Mouse (Mus musculus): Measurements from ENCODE around the gene Zfp800. TPM values are rescaled to one million over a fixed set of nuclear protein-coding genes. Genes with fewer than 3 reads are reported as not detected.
A peak's percentile ranks its signal among the peaks of the same experiment; 100 is the strongest.

Gene Zfp800
- polyA plus RNA-seq, 1 experiment from 2014 or later, result 26.0 TPM

DNA sequence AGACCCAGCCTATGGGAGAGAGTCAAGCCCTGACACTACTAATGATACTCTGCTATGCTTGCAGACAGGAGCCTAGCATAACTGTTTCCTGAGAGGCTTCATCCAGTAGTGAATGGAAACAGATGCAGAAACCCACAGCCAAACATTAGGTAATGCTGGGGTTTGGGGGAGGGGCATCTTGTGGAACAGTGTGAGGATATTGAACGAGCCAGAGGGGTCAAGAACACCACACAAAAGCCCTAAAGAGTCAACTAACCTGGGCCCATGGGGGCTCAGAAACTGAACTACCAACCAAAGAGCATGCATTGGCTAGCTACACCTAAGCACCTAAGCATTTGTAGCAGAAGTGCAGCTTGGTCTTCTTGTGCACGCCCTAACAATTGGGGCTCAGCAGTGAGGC lies 13.4 kb upstream of the Zfp800 start:
- Histone ChIP-seq H3K27me3 (ENCODE audit: control insufficient read depth, insufficient read depth, low read length) (no peaks in the 10 kb centered on the region), H3K36me3 (ENCODE audit: control insufficient read depth, insufficient read depth, low read length) (no peaks in the 10 kb centered on the region), H3K4me3 (ENCODE audit: low read depth, low read length) (no peak overlapping the region), H3K4me2 (ENCODE audit: low read depth, low read length, severe bottlenecking) (no peak overlapping the region), H3K9ac (ENCODE audit: low read length) (no peak overlapping the region), H3K4me1 (replicated peaks; ENCODE audit: control insufficient read depth, insufficient read depth, low read length) (no peaks in the 10 kb centered on the region), H3K9me3 (ENCODE audit: control insufficient read depth, low read length) (no peaks in the 10 kb centered on the region), H3K27ac (ENCODE audit: low read depth, low read length) (no peak overlapping the region)
- 79% methylated on average over 2 of the region's 2 CpGs for WGBS
- DNase-seq (ENCODE audit: low spot score) (no peak), ATAC-seq (replicated peaks; ENCODE audit: low FRiP score) (no peak)

DNA sequence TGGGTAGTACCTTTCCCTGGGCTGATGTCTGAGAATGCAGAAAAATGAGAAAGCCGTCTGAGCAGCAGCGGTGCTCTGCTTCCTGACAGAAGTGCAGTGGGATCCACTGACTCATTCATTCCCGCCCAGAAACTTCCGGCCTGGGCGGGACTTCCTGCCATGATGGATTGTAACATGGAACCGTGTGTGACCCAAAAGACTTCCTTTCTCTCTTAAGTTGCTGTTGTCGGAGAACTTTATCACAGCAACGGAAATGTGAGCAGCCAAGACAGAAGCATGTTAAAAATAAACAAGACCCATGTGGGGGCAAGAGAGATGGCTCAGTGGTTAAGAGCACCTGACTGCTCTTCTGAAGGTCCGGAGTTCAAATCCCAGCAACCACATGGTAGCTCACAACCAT lies 12.2 kb upstream of the Zfp800 start:
- Histone ChIP-seq H3K36me3 (ENCODE audit: control insufficient read depth, insufficient read depth, low read length) (no peaks in the 10 kb centered on the region), H3K9me3 (ENCODE audit: control insufficient read depth, low read length) (no peaks in the 10 kb centered on the region), H3K4me1 (replicated peaks; ENCODE audit: control insufficient read depth, insufficient read depth, low read length) (no peaks in the 10 kb centered on the region), H3K4me2 (ENCODE audit: low read depth, low read length, severe bottlenecking) (no peak overlapping the region), H3K9ac (ENCODE audit: low read length) (no peak overlapping the region), H3K4me3 (ENCODE audit: low read depth, low read length) (no peak overlapping the region), H3K27me3 (ENCODE audit: control insufficient read depth, insufficient read depth, low read length) (no peaks in the 10 kb centered on the region), H3K27ac (ENCODE audit: low read depth, low read length) (no peak overlapping the region)
- WGBS, result 89% methylated on average over 9 of the region's 9 CpGs
- no peak for ATAC-seq (replicated peaks; ENCODE audit: low FRiP score)
- DNase-seq (ENCODE audit: low spot score), result no peak

DNA sequence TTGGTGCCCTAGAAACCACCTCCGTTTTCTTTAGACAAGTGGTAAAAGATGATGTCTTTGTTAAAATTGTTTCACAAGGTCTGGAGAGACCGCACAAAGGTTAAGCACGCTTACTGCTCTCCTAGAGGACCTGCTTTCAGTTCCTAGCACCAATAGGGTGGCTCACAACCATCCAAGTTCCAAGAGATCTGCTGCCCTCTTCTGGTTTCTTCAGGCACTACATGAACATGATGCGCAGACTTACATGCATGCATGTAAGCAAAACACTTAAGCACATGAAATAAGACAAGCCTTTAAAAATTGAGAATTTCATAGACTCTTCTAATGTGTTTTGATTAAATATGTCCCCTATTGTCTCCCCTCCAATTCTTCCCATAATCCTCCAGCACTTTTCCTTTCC lies 2.0 kb upstream of the Zfp800 start:
- peaks cover 4% of the 10 kb centered on the region; the same call in 1 of the 2 replicates for H3K4me1 ChIP-seq (replicated peaks; ENCODE audit: control insufficient read depth, insufficient read depth, low read length)
- DNase-seq (ENCODE audit: low spot score), result no peak
- H3K9me3 ChIP-seq (ENCODE audit: control insufficient read depth, low read length), result no peaks in the 10 kb centered on the region
- H3K27ac ChIP-seq (ENCODE audit: low read depth, low read length), result no peak overlapping the region
- ATAC-seq (replicated peaks; ENCODE audit: low FRiP score), result no peak
- WGBS, result 89% methylated on average over 4 of the region's 4 CpGs
- no peak overlapping the region for H3K4me3 ChIP-seq (ENCODE audit: low read depth, low read length)
- H3K4me2 ChIP-seq (ENCODE audit: low read depth, low read length, severe bottlenecking), result no peak overlapping the region
- H3K9ac ChIP-seq (ENCODE audit: low read length), result no peak overlapping the region
- no peaks in the 10 kb centered on the region for H3K36me3 ChIP-seq (ENCODE audit: control insufficient read depth, insufficient read depth, low read length)
- peaks cover 8% of the 10 kb centered on the region; the same call in 1 of the 2 replicates for H3K27me3 ChIP-seq (ENCODE audit: control insufficient read depth, insufficient read depth, low read length)

DNA sequence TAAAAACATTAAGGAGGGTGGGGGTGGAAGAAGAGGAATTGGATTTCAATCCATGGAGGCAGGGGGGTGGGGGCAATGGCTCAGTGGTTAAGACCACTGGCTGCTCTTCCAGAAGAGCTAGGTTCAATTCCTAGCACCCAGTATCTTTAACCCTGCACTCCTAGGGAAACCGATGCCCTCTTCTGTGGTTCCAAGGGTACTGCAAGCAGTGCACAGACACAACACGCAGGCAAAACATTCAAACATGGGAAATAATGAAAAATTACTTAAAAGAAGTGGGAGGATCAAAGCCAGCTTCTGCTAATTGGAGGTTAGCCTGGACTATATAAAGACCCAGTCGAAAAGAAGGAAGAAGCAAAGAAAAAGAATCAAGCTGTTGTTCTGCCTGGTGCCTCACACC lies 921 bp upstream of the Zfp800 start:
- Histone ChIP-seq H3K4me2 (ENCODE audit: low read depth, low read length, severe bottlenecking) (no peak overlapping the region), H3K36me3 (ENCODE audit: control insufficient read depth, insufficient read depth, low read length) (no peaks in the 10 kb centered on the region), H3K9me3 (ENCODE audit: control insufficient read depth, low read length) (no peaks in the 10 kb centered on the region), H3K4me1 (replicated peaks; ENCODE audit: control insufficient read depth, insufficient read depth, low read length) (peaks cover 4% of the 10 kb centered on the region; the same call in 1 of the 2 replicates), H3K4me3 (ENCODE audit: low read depth, low read length) (no peak overlapping the region), H3K27ac (ENCODE audit: low read depth, low read length) (no peak overlapping the region), H3K27me3 (ENCODE audit: control insufficient read depth, insufficient read depth, low read length) (peaks cover 18% of the 10 kb centered on the region), H3K9ac (ENCODE audit: low read length) (no peak overlapping the region)
- DNase-seq (ENCODE audit: low spot score) (no peak), ATAC-seq (replicated peaks; ENCODE audit: low FRiP score) (no peak)
- WGBS, result 88% methylated on average over 3 of the region's 3 CpGs

DNA sequence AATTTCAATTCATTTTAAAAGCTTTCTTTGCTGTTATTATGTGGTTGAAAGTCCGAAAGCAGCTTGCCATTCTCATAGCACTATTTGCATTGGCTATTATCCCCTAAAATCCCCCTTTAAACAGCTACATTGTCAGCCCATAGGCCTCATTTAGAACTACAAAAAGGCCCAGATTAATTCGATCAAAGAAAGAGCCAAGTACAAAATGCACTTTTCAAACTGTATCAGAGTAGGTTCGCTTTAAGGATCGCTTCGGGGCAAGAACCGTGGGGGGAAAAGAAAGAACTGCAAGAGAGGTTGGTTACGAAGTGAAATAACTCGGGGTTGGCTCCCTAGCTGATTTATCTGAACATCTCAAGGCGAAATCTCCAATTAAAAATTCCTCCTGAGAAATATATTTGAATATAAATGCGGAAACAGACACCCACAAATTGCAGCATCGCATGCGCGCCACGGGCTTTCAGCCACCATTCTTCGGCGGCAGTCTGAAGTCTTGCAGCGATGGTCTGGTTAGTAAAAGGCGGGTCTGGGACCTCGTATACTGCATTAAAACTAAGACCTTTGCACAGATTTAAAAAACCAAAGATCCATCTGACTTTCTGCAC lies 850 bp downstream of the Zfp800 start:
- Histone ChIP-seq H3K4me3 (ENCODE audit: low read depth, low read length) (peak overlapping the region; percentile 43), H3K36me3 (ENCODE audit: control insufficient read depth, insufficient read depth, low read length) (no peaks in the 10 kb centered on the region), H3K4me1 (replicated peaks; ENCODE audit: control insufficient read depth, insufficient read depth, low read length) (peaks cover 4% of the 10 kb centered on the region; the same call in 1 of the 2 replicates), H3K27ac (ENCODE audit: low read depth, low read length) (peak overlapping the region; percentile 81), H3K9me3 (ENCODE audit: control insufficient read depth, low read length) (no peaks in the 10 kb centered on the region), H3K4me2 (ENCODE audit: low read depth, low read length, severe bottlenecking) (peak overlapping the region; percentile 77), H3K9ac (ENCODE audit: low read length) (peak overlapping the region; percentile 70), H3K27me3 (ENCODE audit: control insufficient read depth, insufficient read depth, low read length) (peaks cover 19% of the 10 kb centered on the region)
- DNase-seq (ENCODE audit: low spot score) (peak; percentile 76), ATAC-seq (replicated peaks; ENCODE audit: low FRiP score) (peak; percentile 57)
- WGBS, result under 1% methylated on average over 19 of the region's 19 CpGs

DNA sequence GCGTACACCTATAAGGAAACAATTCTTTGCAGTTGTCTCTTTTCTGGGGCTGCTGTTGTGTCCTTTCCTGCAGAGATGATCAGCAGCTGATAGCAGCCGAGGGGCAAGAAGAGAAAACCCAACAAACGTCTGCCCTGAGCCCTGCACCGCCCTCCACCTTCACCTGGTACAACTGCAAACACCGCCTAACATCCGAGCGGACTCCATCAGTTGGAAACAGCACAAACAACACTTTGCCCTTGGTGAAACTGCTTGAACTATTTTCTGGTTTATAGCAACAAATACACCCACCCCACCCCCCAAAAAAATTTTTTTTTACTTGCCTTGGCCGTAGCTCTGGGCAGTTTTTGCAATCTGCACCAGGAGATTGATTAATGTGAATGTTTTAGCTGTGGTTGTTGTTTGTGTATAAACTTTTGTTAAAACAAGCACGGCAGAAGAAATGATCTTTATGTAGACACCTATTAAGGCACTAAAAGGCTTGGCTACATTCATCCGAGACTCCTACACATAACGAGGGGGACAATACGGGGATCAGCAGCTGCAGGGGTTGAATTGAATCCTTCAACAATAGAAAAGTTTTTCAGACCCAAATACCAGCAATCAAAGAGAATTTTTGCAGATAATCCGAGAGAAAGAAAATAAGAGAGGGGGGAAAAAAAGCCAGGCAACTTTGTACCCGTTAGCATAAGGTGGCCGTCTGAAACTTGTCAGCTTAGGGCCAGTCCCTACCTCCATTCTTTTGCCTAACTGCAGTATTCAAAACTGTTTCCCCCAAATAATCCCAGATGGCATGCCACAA lies 1.6 kb downstream of the Zfp800 start:
- WGBS, result 7% methylated on average over 15 of the region's 15 CpGs
- peaks cover 4% of the 10 kb centered on the region; the same call in 1 of the 2 replicates for H3K4me1 ChIP-seq (replicated peaks; ENCODE audit: control insufficient read depth, insufficient read depth, low read length)
- H3K9me3 ChIP-seq (ENCODE audit: control insufficient read depth, low read length), result no peaks in the 10 kb centered on the region
- no peak for DNase-seq (ENCODE audit: low spot score)
- peak overlapping the region; percentile 35; the same call in 1 of the 2 replicates for H3K9ac ChIP-seq (ENCODE audit: low read length)
- peak overlapping the region; percentile 77 for H3K4me2 ChIP-seq (ENCODE audit: low read depth, low read length, severe bottlenecking)
- ATAC-seq (replicated peaks; ENCODE audit: low FRiP score), result peak; percentile 54
- peaks cover 19% of the 10 kb centered on the region for H3K27me3 ChIP-seq (ENCODE audit: control insufficient read depth, insufficient read depth, low read length)
- H3K4me3 ChIP-seq (ENCODE audit: low read depth, low read length), result peak overlapping the region; percentile 43
- H3K36me3 ChIP-seq (ENCODE audit: control insufficient read depth, insufficient read depth, low read length), result no peaks in the 10 kb centered on the region
- peak overlapping the region; percentile 81; the same call in 1 of the 2 replicates for H3K27ac ChIP-seq (ENCODE audit: low read depth, low read length)

DNA sequence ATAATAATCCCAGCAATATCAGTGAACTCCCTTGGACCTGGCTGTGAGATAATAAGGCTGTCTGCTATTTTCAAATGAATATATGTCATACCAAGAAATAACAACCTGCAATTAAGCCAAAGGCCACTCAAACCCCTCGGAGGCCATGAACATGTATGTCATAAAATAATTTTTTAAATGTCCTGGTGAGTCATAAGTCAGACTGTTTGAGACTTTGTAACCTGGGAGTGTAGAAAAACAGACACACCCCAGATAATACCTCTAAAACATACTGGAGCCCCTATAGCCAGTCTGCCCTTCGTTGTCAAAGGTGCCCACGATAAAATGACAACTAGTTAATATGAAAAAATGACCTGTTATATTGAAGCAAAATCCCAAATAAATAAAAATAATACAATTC lies 8.8 kb downstream of the Zfp800 start:
- DNase-seq (ENCODE audit: low spot score) (no peak), ATAC-seq (replicated peaks; ENCODE audit: low FRiP score) (no peak)
- Histone ChIP-seq H3K4me1 (replicated peaks; ENCODE audit: control insufficient read depth, insufficient read depth, low read length) (no peaks in the 10 kb centered on the region), H3K27ac (ENCODE audit: low read depth, low read length) (no peak overlapping the region), H3K4me2 (ENCODE audit: low read depth, low read length, severe bottlenecking) (no peak overlapping the region), H3K27me3 (ENCODE audit: control insufficient read depth, insufficient read depth, low read length) (peaks cover 4% of the 10 kb centered on the region), H3K9ac (ENCODE audit: low read length) (no peak overlapping the region), H3K4me3 (ENCODE audit: low read depth, low read length) (no peak overlapping the region), H3K36me3 (ENCODE audit: control insufficient read depth, insufficient read depth, low read length) (no peaks in the 10 kb centered on the region), H3K9me3 (ENCODE audit: control insufficient read depth, low read length) (no peaks in the 10 kb centered on the region)
- WGBS, result 90% methylated on average over 3 of the region's 3 CpGs

DNA sequence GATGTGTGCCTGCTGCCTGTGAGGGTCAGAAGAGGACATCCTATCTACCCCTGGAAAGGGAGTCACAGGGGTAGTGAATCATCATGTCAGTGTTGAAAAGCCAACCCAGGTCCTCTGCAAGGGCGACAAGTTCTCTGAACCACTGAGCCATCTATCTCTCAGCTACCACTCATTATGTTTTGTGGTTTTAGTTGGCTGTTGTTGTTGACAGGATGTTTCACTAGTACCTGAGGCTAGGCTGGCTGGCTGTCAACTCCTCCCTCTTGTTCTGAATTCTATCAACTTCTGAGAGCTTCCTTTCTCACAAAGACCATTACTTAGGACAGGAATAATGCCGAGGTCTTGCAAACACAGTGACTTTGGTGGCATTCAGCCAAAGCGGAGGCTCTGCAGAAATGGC lies 12.6 kb downstream of the Zfp800 start:
- H3K9ac ChIP-seq (ENCODE audit: low read length), result no peak overlapping the region
- no peak overlapping the region for H3K4me2 ChIP-seq (ENCODE audit: low read depth, low read length, severe bottlenecking)
- no peaks in the 10 kb centered on the region for H3K9me3 ChIP-seq (ENCODE audit: control insufficient read depth, low read length)
- no peaks in the 10 kb centered on the region for H3K4me1 ChIP-seq (replicated peaks; ENCODE audit: control insufficient read depth, insufficient read depth, low read length)
- no peak overlapping the region for H3K27ac ChIP-seq (ENCODE audit: low read depth, low read length)
- no peaks in the 10 kb centered on the region for H3K27me3 ChIP-seq (ENCODE audit: control insufficient read depth, insufficient read depth, low read length)
- DNase-seq (ENCODE audit: low spot score) (no peak), ATAC-seq (replicated peaks; ENCODE audit: low FRiP score) (no peak)
- 90% methylated on average over 3 of the region's 3 CpGs for WGBS
- H3K4me3 ChIP-seq (ENCODE audit: low read depth, low read length), result no peak overlapping the region
- H3K36me3 ChIP-seq (ENCODE audit: control insufficient read depth, insufficient read depth, low read length), result no peaks in the 10 kb centered on the region
